Mouse (Mus musculus): ENCODE results near the gene Gm21874.
"Not testable (repeated sequence)": the region's sequence is repeated elsewhere in the genome, so short reads cannot be mapped to it uniquely, and the experiment has no call there.

Gene Gm21874

GRCm38 (mm10) chrY:9416048-9416447 lies at the start of gene Gm21874:
Gene Gm21874 (minus strand): TSS chrY:9416148.
- not testable (repeated sequence) for DNase-seq

Data from thymus, postnatal 36 days (tissue).